Mouse (Mus musculus) frontal cortex, adult (tissue): Measurements from ENCODE around the gene Zc2hc1c.

ENCODE experiments used
- ATAC-seq: cut with Nextera tagmentation; 2 replicates; pipeline ENCODE4 v1.9.2; 2017; ENCODE audit warnings: mild to moderate bottlenecking, moderate library complexity, mixed read lengths; ENCODE audit not compliant: low TSS enrichment

Zc2hc1c gene

DNA sequence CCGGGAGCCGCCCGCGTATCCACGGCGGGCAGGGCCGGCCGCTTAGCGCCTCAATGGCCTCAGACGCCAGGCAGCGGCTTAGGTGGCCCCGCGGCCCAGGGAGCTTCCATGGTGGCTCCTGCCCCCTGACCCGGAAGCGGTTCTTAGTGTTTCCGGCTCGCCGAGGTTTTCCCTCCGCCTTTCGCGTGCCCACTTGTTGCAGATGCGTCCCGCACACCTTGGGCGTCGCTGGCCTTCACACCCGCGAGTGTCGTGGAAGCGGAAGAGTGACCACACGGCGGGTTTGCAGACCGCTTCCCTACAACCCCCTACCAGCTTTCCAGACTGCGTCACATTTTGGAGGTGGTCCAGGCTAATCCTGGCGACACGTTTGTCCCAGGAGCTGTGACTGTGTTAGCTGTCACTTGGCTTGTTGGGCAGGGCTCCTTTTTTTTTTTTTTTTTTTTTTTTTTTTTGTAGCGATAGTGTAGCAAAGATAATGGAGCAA lies 50.9 kb downstream of the Zc2hc1c start, which contains the start of gene Nek9:
Gene Nek9, minus strand, starts transcription at position 120 of the 487 bp plus-strand sequence.
- peak; percentile 88 for ATAC-seq

DNA sequence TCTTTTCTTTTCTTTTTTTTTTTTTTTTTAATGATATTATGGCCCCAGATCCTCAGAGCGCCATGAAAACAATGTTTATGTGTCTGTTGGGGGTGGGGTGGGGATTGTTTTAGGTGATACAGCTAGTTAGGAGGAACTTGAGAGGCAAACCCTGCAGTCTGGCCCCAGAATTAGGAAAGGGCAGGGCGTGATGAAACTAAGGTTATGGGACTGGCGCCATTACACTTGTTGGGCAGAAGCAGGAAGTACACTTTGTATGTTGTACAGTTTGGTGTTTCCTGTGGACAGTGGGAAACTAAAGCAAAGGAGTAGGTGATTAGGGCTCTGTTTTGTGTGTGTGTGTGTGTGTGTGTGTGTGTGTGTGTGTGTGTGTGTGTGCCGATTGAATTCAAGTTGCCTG lies 51.6 kb downstream of the Zc2hc1c start:
- no peak for ATAC-seq

- peak; percentile 64 for ATAC-seq
These were observed 52.7 kb downstream of the Zc2hc1c start for GRCm38 (mm10) chr12:85341131-85341530.

GRCm38 (mm10) chr12:85342310-85342709 lies 53.9 kb downstream of the Zc2hc1c start:
- no peak for ATAC-seq

DNA sequence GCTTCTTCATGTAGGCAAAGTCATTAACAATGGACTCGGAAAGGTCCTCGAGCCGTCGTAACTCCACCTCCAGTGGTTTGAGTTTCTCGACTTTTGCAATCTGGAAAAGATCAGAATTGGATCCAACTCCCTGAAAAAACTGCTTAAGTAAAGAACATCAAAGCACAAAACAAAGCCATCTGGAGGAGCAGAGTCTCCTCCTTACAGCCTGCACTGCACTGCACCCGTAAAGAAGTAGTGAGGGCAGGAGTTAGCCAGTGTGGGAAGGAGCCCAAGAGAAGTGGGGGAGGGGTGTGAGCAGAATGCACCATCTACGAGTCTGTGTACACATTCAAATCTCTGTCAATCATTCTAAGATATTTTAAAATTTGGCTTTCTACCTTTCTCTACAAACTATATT lies 55.9 kb downstream of the Zc2hc1c start:
- no peak for ATAC-seq

GRCm38 (mm10) chr12:85345559-85345958 lies 57.2 kb downstream of the Zc2hc1c start:
- no peak for ATAC-seq

- ATAC-seq: peak; percentile 51; the same call in 1 of the 2 replicates
These were observed 58.0 kb downstream of the Zc2hc1c start for GRCm38 (mm10) chr12:85346374-85346773.

DNA sequence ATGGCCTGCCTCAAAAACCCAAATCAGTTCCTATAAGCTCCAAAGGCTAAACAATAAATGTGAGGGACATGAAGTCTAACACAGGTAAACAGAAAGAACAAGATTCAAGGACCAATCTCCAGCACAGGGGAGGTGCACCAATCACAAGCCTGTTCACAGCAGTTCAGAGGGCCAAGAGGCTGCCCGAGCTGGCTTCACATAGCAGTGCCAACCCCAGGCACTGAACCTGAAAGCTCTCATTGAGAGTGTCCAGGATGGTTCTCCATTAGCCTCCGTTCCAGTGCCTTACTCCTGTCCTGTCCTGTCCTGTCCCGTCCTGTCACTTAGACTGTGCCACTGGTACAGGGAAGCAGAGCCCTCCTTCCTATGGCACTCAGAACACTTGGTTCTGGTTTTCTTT lies 58.8 kb downstream of the Zc2hc1c start:
- no peak for ATAC-seq

- ATAC-seq: no peak
These were observed 59.9 kb downstream of the Zc2hc1c start for GRCm38 (mm10) chr12:85348338-85348737.
